In the genomic region with DNA sequence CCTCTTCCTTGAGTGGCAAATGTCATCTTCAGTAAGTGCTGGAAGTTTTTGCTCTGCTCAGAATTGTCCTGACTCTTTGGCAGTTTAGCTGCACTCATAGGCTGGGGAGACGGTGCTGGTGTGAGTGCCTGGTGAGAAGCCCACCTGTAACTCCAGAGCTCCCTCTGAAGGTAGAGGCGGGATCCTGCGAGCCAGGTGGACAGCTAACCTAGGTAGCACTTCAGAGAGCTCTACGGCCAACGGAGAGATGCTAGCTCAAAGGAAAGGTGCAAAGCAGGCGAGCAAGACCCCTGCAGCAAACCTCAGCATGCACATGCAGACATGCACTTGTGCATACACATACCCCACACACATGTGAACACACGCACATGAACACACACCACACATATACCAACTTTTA, we compare ENCODE assay signal across 29 mouse cellular contexts. TPM values are rescaled to one million over a fixed set of nuclear protein-coding genes. Genes with fewer than 3 reads are reported as not detected.
DNase-seq lines count a peak whose midpoint lies in the region; ATAC-seq and TF ChIP-seq lines count a peak whose summit lies in the region.
"Had no signal": no experiment of that assay in that cellular context is flagged by ENCODE, and none has a peak within 500 bp of the region (broad histone marks: within the 10 kb centered on the region; RNA-seq: fewer than 3 reads in every experiment).

No protein-coding gene starts in this region.

- TF ChIP-seq CTCF in intestine, postnatal 0 days (IDR thresholded peaks at IDR 0.05; ENCODE audit: low read depth): peak; percentile 12; the same call in 1 of the 2 replicates
- peak; percentile 37 for TF ChIP-seq CTCF in E14TG2a.4 (conservative IDR thresholded peaks at IDR 0.05; ENCODE audit: low read length)

- H3K27me3 ChIP-seq in intestine, postnatal 0 days (replicated peaks; ENCODE audit: control insufficient read depth, insufficient read depth, low read length): no peaks in the 10 kb centered on the region; the same call in 1 of the 2 replicates
- no peaks in the 10 kb centered on the region for H3K27me3 ChIP-seq in intestine, embryonic 15.5 days (replicated peaks)
- H3K27me3 ChIP-seq in E14TG2a.4 (ENCODE audit: insufficient read depth, low read length): peaks cover 1% of the 10 kb centered on the region; the same call in 1 of the 2 replicates
- H3K27me3 ChIP-seq: embryonic facial prominence, embryonic 15.5 days had no signal

- H3K4me1 ChIP-seq in intestine, postnatal 0 days (replicated peaks; ENCODE audit: control insufficient read depth, insufficient read depth, low read length): no peaks in the 10 kb centered on the region
- no peaks in the 10 kb centered on the region for H3K4me1 ChIP-seq in intestine, embryonic 15.5 days (replicated peaks)
- peaks cover 14% of the 10 kb centered on the region for H3K4me1 ChIP-seq in E14TG2a.4 (replicated peaks; ENCODE audit: low read depth, low read length)
- H3K4me1 ChIP-seq: embryonic facial prominence, embryonic 12.5 days; embryonic facial prominence, embryonic 15.5 days; heart, embryonic 12.5 days; heart, embryonic 15.5 days had no signal

- H3K9me3 ChIP-seq in intestine, postnatal 0 days (ENCODE audit: control insufficient read depth): no peaks in the 10 kb centered on the region
- H3K9me3 ChIP-seq in intestine, embryonic 15.5 days: no peaks in the 10 kb centered on the region
- no peaks in the 10 kb centered on the region for H3K9me3 ChIP-seq in E14TG2a.4 (ENCODE audit: low read length)
- H3K9me3 ChIP-seq: embryonic facial prominence, embryonic 12.5 days; embryonic facial prominence, embryonic 15.5 days; heart, embryonic 12.5 days; heart, embryonic 15.5 days had no signal

- no peak overlapping the region for H3K9ac ChIP-seq in intestine, postnatal 0 days (ENCODE audit: low read depth, low read length)
- H3K9ac ChIP-seq in intestine, embryonic 15.5 days: no peak overlapping the region
- H3K9ac ChIP-seq: embryonic facial prominence, embryonic 12.5 days; embryonic facial prominence, embryonic 15.5 days; forebrain, postnatal 0 days; heart, embryonic 12.5 days; heart, embryonic 15.5 days; hindbrain, embryonic 14.5 days had no signal

- no peak overlapping the region for H3K4me3 ChIP-seq in intestine, postnatal 0 days (ENCODE audit: low read depth, low read length)
- H3K4me3 ChIP-seq in intestine, embryonic 15.5 days (replicated peaks): no peak overlapping the region
- no peak overlapping the region for H3K4me3 ChIP-seq in E14TG2a.4 (replicated peaks; ENCODE audit: low read length)
- H3K4me3 ChIP-seq: embryonic facial prominence, embryonic 12.5 days; embryonic facial prominence, embryonic 15.5 days; gastrocnemius, adult 2 months; heart, adult 2 months; heart, embryonic 12.5 days; heart, embryonic 15.5 days had no signal

- no peak overlapping the region for H3K27ac ChIP-seq in intestine, postnatal 0 days (ENCODE audit: low read depth, low read length)
- no peak overlapping the region for H3K27ac ChIP-seq in intestine, embryonic 15.5 days
- H3K27ac ChIP-seq: embryonic facial prominence, embryonic 12.5 days; embryonic facial prominence, embryonic 15.5 days; gastrocnemius, adult 2 months; heart, adult 2 months; heart, embryonic 15.5 days; hindbrain, embryonic 14.5 days; hindbrain, postnatal 0 days had no signal

- ATAC-seq in intestine, postnatal 0 days: no peak
- no peak for ATAC-seq in intestine, embryonic 15.5 days
- ATAC-seq in megakaryocyte progenitor cell, adult 5-6 weeks (replicated peaks; ENCODE audit: poor library complexity): no peak
- ATAC-seq: CD4-positive, CD25-positive, alpha-beta regulatory T cell, adult 4 months; forebrain, embryonic 14.5 days; forebrain, postnatal 0 days; hindbrain, postnatal 0 days; inflammation-experienced regulatory T-cells, adult 6 months had no signal

- 78% methylated on average over 7 of the region's 7 CpGs for WGBS in intestine, postnatal 0 days
- WGBS in intestine, embryonic 15.5 days: 70% methylated on average over 7 of the region's 7 CpGs

- DNase-seq in ES-CJ7 (ENCODE audit: low read depth, low spot score): peak; percentile 52
- no peak for DNase-seq in layer of hippocampus, postnatal 36 days
- DNase-seq: adrenal gland, adult 2 months; adrenal gland, postnatal 14 days; cerebellum, adult 11 months; cerebellum, adult 2 months; cerebellum, adult 9-11 months; cerebellum, postnatal 25 days; forebrain, postnatal 0 days; gastrocnemius, adult 2 months; gastrocnemius, postnatal 14 days; heart, adult 2 months; heart, postnatal 10 days; heart, postnatal 4 days; kidney, adult 11 months had no signal

- H3K4me2 ChIP-seq in intestine, postnatal 0 days (replicated peaks; ENCODE audit: low read depth): no peak overlapping the region
- no peak overlapping the region for H3K4me2 ChIP-seq in intestine, embryonic 15.5 days (replicated peaks)
- H3K4me2 ChIP-seq: embryonic facial prominence, embryonic 12.5 days; embryonic facial prominence, embryonic 15.5 days; heart, embryonic 12.5 days; heart, embryonic 15.5 days; hindbrain, embryonic 14.5 days had no signal

- no peaks in the 10 kb centered on the region for H3K36me3 ChIP-seq in intestine, postnatal 0 days (ENCODE audit: control insufficient read depth, insufficient read depth)
- no peaks in the 10 kb centered on the region for H3K36me3 ChIP-seq in intestine, embryonic 15.5 days
- H3K36me3 ChIP-seq in E14TG2a.4 (ENCODE audit: insufficient read depth, low read length): no peaks in the 10 kb centered on the region
- H3K36me3 ChIP-seq: embryonic facial prominence, embryonic 12.5 days; embryonic facial prominence, embryonic 15.5 days; heart, embryonic 12.5 days; heart, embryonic 15.5 days had no signal

RNA-seq across cellular contexts. Expression of a gene that starts 17.1 kb away (rescaled TPM):
- polyA plus RNA-seq in intestine, postnatal 0 days (2015; fragmentation: Nextera tagmentation; extraction: Ambion mirVana): 1.6 and 1.8 TPM in 2 replicates
- 3.7 and 3.8 TPM in 2 replicates for polyA plus RNA-seq in intestine, embryonic 15.5 days (2015; fragmentation: Nextera tagmentation; extraction: Ambion mirVana)
- total RNA-seq in megakaryocyte progenitor cell, adult 5-6 weeks (2015): 0.12 TPM in 1 of 2 replicates, not detected in the other
- not detected in 2 replicates for total RNA-seq in megakaryocyte progenitor cell, adult 5-6 weeks (2017)
- 1 to 10 TPM; 2.4 to 2.9 TPM for total RNA-seq in layer of hippocampus, postnatal 36 days (2021)
- polyA plus RNA-seq: C2C12 had no signal

RNA-seq across cellular contexts. Expression of a gene that starts 40.6 kb away (rescaled TPM):
- 22.1 and 23.7 TPM in 2 replicates for polyA plus RNA-seq in intestine, postnatal 0 days (2015; fragmentation: Nextera tagmentation; extraction: Ambion mirVana)
- polyA plus RNA-seq in intestine, embryonic 15.5 days (2015; fragmentation: Nextera tagmentation; extraction: Ambion mirVana): 12.3 and 14.3 TPM in 2 replicates
- 92.5 and 110 TPM in 2 replicates for total RNA-seq in megakaryocyte progenitor cell, adult 5-6 weeks (2015)
- total RNA-seq in megakaryocyte progenitor cell, adult 5-6 weeks (2017): 98.1 and 128 TPM in 2 replicates
- 10 to 100 TPM; 92.1 to 96.4 TPM for total RNA-seq in layer of hippocampus, postnatal 36 days (2021)

RNA-seq across cellular contexts. Expression of a gene that starts 49.6 kb away (rescaled TPM):
- 0.95 and 1.0 TPM in 2 replicates for polyA plus RNA-seq in intestine, postnatal 0 days (2015; fragmentation: Nextera tagmentation; extraction: Ambion mirVana)
- polyA plus RNA-seq in intestine, embryonic 15.5 days (2015; fragmentation: Nextera tagmentation; extraction: Ambion mirVana): 1.6 and 1.7 TPM in 2 replicates
- total RNA-seq in megakaryocyte progenitor cell, adult 5-6 weeks (2015): 0.22 and 0.71 TPM in 2 replicates
- 0.30 and 0.37 TPM in 2 replicates for total RNA-seq in megakaryocyte progenitor cell, adult 5-6 weeks (2017)
- total RNA-seq in layer of hippocampus, postnatal 36 days (2021): 10 to 100 TPM; 29.6 to 30.2 TPM

Comparison
In these comparisons a context has a peak if more than half of its experiments do, and no peak if none do; other contexts are left out.
1. RNA of a gene that starts 49.6 kb away (total RNA-seq): 29.6 to 30.2 TPM in layer of hippocampus, postnatal 36 days; 0.22 to 0.71 TPM in megakaryocyte progenitor cell, adult 5-6 weeks; every median in the first group is over 10 times any median in the second.